Mouse (Mus musculus) MEL (cell line): ENCODE measurements around the gene Rnf111.
A peak's percentile ranks its signal among the peaks of the same experiment; 100 is the strongest.

ENCODE experiments used
- BHLHE40 ChIP-seq: IDR thresholded peaks from 2 replicates; pipeline ENCODE4 v1.6.1; 2012; ENCODE audit warnings: low read depth, mild to moderate bottlenecking, inconsistent platforms, low read length, improper control_type of control experiment, borderline replicate concordance
- CTCF ChIP-seq, 3 experiments: IDR thresholded peaks in 2 of 3; conservative IDR thresholded peaks in 1 of 3; 2 replicates each; pipeline ENCODE4 v1.5.1; 2011 to 2012; ENCODE audit warnings: low read length in 3 of 3, low read depth in 2 of 3, mild to moderate bottlenecking in 2 of 3, improper control_type of control experiment in 1 of 3, inconsistent platforms in 1 of 3, mixed read lengths in 1 of 3, moderate library complexity in 1 of 3; ENCODE audit not compliant: control insufficient read depth in 1 of 3, insufficient read depth in 1 of 3, poor library complexity in 1 of 3, severe bottlenecking in 1 of 3
- GATA1 ChIP-seq: IDR thresholded peaks from 2 replicates; pipeline ENCODE4 v1.6.1; 2011; ENCODE audit warnings: low read depth, low read length, improper control_type of control experiment
- HCFC1 ChIP-seq: IDR thresholded peaks from 2 replicates; pipeline ENCODE4 v1.6.1; 2012; ENCODE audit warnings: low read depth, mild to moderate bottlenecking, inconsistent platforms, low read length, improper control_type of control experiment, moderate library complexity
- JUND ChIP-seq: IDR thresholded peaks from 2 replicates; pipeline ENCODE4 v1.6.1; 2011; ENCODE audit warnings: low read depth, mild to moderate bottlenecking, improper control_type of control experiment, low read length
- MAZ ChIP-seq: IDR thresholded peaks from 2 replicates; pipeline ENCODE4 v1.6.1; 2012; ENCODE audit warnings: low read depth, mild to moderate bottlenecking, inconsistent platforms, low read length, improper control_type of control experiment
- MYC ChIP-seq: IDR thresholded peaks from 2 replicates; pipeline ENCODE4 v1.6.1; 2011; ENCODE audit warnings: low read depth, mild to moderate bottlenecking, low read length, improper control_type of control experiment, moderate library complexity
- POLR2A ChIP-seq, 2 experiments: IDR thresholded peaks; 2 replicates each; pipeline ENCODE4 v1.6.1; 2011 to 2012; ENCODE audit warnings: low read length in 2 of 2, mild to moderate bottlenecking in 2 of 2, control low read depth in 1 of 2, improper control_type of control experiment in 1 of 2, low read depth in 1 of 2, moderate library complexity in 1 of 2; ENCODE audit not compliant: control insufficient read depth in 1 of 2, insufficient read depth in 1 of 2, poor library complexity in 1 of 2
- POLR2AphosphoS2 ChIP-seq: IDR thresholded peaks from 2 replicates; pipeline ENCODE4 v1.6.1; 2011; ENCODE audit warnings: low read length, improper control_type of control experiment
- SIN3A ChIP-seq: IDR thresholded peaks from 2 replicates; pipeline ENCODE4 v1.6.1; 2012; ENCODE audit warnings: low read length, improper control_type of control experiment, inconsistent platforms
- ZKSCAN1 ChIP-seq: IDR thresholded peaks from 2 replicates; pipeline ENCODE4 v1.6.1; 2012; ENCODE audit warnings: low read depth, mild to moderate bottlenecking, inconsistent platforms, low read length, improper control_type of control experiment, moderate library complexity

DNA sequence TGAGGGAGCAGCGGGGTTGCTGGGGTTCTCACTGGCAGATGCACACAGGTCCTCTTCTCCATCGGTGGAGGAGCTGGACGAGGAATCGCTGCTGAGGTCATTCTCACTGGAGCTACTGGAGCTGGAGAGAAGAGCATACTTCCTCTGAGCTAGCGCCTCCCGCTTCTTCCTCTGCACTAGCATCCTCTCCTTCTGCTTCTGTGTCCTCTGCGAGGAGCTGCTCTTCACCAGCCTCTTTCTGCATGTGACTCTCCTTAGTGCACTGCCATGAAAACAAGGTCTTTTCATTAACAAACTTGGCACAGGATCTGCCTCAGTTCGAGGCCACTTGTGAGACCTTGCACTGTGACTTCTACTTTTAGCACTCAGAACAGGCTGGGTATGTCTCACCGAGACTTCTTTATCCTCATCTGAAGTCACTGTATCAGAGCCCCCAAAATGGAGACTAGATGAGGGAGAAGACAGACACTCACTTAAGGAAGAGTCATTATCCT lies 27.7 kb downstream of the Rnf111 start:
- TF ChIP-seq POLR2A (IDR thresholded peaks at IDR 0.05; ENCODE audit: control insufficient read depth in 1 of 2, insufficient read depth in 1 of 2, low read depth in 1 of 2, low read length in 2 of 2, poor library complexity in 1 of 2) (peak in 1 of 2 experiments; percentile 22; a peak in 1 of 4 replicates), POLR2AphosphoS2 (no peak), CTCF (IDR thresholded peaks at IDR 0.05 in 2 of 3, conservative IDR thresholded peaks at IDR 0.05 in 1 of 3; ENCODE audit: control insufficient read depth in 1 of 3, insufficient read depth in 1 of 3, low read depth in 2 of 3, low read length in 3 of 3, poor library complexity in 1 of 3, severe bottlenecking in 1 of 3) (no peak), MYC (no peak), JUND (no peak), ZKSCAN1 (no peak), SIN3A (no peak), HCFC1 (no peak), GATA1 (no peak), BHLHE40 (no peak), MAZ (no peak)
